Mouse (Mus musculus) liver, embryonic 14.5 days (tissue): ENCODE results near the gene Slc26a5. TPM values are rescaled to one million over a fixed set of nuclear protein-coding genes. Genes with fewer than 3 reads are reported as not detected.

ENCODE experiments used
- ATAC-seq: fragments of 200-750 bp; cut with Nextera tagmentation; 2 replicates; pipeline ENCODE4 v1.8.0; 2017; ENCODE audit warnings: moderate number of reproducible peaks, mild to moderate bottlenecking, moderate library complexity; ENCODE audit not compliant: insufficient read depth
- DNase-seq, 3 experiments: peaks; one replicate each; pipeline ENCODE4 v3.0.0-alpha.2; 2012 to 2013; ENCODE audit warnings: low read depth in 3 of 3, low spot score in 3 of 3
- H3K27ac ChIP-seq: fragments of 300-500 bp; sonication (generic); 2 replicates; pipeline ENCODE4 v1.5.1; 2014; ENCODE audit warnings: moderate library complexity, mild to moderate bottlenecking, control low read depth, inconsistent platforms
- H3K27me3 ChIP-seq: fragments of 300-500 bp; sonication (generic); 2 replicates; pipeline ENCODE4 v1.6.1; 2014; ENCODE audit warnings: mild to moderate bottlenecking, low read length, moderate library complexity; ENCODE audit not compliant: control insufficient read depth, insufficient read depth
- H3K36me3 ChIP-seq: fragments of 300-500 bp; sonication (generic); replicated peaks from 2 replicates; pipeline ENCODE4 v1.6.1; 2014; ENCODE audit warnings: low read depth; ENCODE audit not compliant: control insufficient read depth, insufficient read depth
- H3K4me1 ChIP-seq, 2 experiments: fragments of 200-500 bp in 1 of 2; fragments of 300-500 bp in 1 of 2; sonication (generic) in 1 of 2; replicated peaks; 2 replicates each; pipeline ENCODE4 v1.6.1; 2012 to 2014; ENCODE audit warnings: antibody characterized with exemption in 1 of 2, inconsistent platforms in 1 of 2, low read length in 1 of 2; ENCODE audit not compliant: control insufficient read depth in 2 of 2, insufficient read depth in 2 of 2
- H3K4me2 ChIP-seq: fragments of 300-500 bp; sonication (generic); 2 replicates; pipeline ENCODE4 v1.6.1; 2014; ENCODE audit warnings: low read depth, mild to moderate bottlenecking, control low read depth, moderate library complexity
- H3K4me3 ChIP-seq, 2 experiments: fragments of 200-500 bp in 1 of 2; fragments of 300-500 bp in 1 of 2; sonication (generic) in 1 of 2; 2 replicates each; pipeline ENCODE4 v1.5.1; 2012 to 2014; ENCODE audit warnings: low read depth in 2 of 2, low read length in 2 of 2, mild to moderate bottlenecking in 2 of 2, control low read depth in 1 of 2, inconsistent platforms in 1 of 2, moderate library complexity in 1 of 2; ENCODE audit not compliant: insufficient read depth in 1 of 2
- H3K9ac ChIP-seq: fragments of 300-500 bp; sonication (generic); replicated peaks from 2 replicates; pipeline ENCODE4 v1.6.1; 2014; ENCODE audit warnings: mild to moderate bottlenecking, control low read depth, moderate library complexity
- H3K9me3 ChIP-seq: fragments of 300-500 bp; sonication (generic); 2 replicates; pipeline ENCODE4 v1.6.1; 2016; ENCODE audit warnings: low read length, mixed read lengths; ENCODE audit not compliant: control insufficient read depth
- CTCF ChIP-seq: IDR thresholded peaks from 2 replicates; pipeline ENCODE4 v1.5.1; 2016; ENCODE audit warnings: antibody characterized with exemption, low read depth, control low read depth
- EP300 ChIP-seq: IDR thresholded peaks from 2 replicates; pipeline ENCODE4 v1.6.1; 2016; ENCODE audit warnings: antibody characterized with exemption, low read depth
- WGBS: fragments of 180-500 bp; shearing (Covaris S2); extraction: QIAGEN DNeasy Blood & Tissue Kit; methylation state at CpG from one replicate; pipeline ENCODE4 v1.1.7; 2014; ENCODE audit not compliant: insufficient replicate concordance; 5-methylcytosine and 5-hydroxymethylcytosine counted together
- polyA plus RNA-seq, 2 experiments: library from polyadenylated mRNA; depleted of rRNA in 1 of 2; stranded (reverse) in 1 of 2; unstranded in 1 of 2; fragments of >200 nt; fragmentation: Nextera tagmentation in 1 of 2; extraction: Ambion mirVana in 1 of 2; gene quantifications; 2 replicates each; pipeline versions ENCODE4 v1.2.1 to v1.2.3; 2012 to 2014

Slc26a5 gene
- polyA plus RNA-seq, 2 experiments, result not detected

DNA sequence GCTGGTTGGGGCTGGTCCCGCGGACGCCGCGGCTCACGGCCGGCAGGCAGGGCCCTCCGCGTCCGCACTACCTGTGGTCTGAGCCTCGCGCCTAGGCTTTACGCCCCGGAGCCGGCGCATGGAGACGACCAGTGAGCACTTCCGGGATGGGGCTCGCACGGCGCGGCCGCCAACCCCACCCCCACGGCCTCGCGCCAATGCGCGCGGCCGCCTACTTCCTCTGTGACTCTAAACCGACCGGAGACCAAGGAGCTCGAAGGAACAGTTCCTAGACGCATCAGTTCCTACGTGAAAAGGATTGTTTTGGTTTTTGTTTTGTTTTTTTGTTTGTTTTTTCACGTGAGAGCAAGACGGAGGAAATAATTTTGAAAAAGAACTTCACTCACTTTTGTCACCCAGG is 80.4 kb downstream of the Slc26a5 start, which contains the start of the genes Dnajc2 and Psmc2:
Gene Dnajc2 (minus strand): TSS at position 199 of the 400 bp plus-strand sequence.
Gene Psmc2 (plus strand): TSS at position 231 of the 400 bp plus-strand sequence.
- no peaks in the 10 kb centered on the region for H3K27me3 ChIP-seq
- WGBS, result under 1% methylated on average over 31 of the region's 37 CpGs
- ATAC-seq, result peak; percentile 90

GRCm38 (mm10) chr5:21784161-21785052 is 81.0 kb downstream of the Slc26a5 start:
- ATAC-seq (peak; percentile 22), DNase-seq (peak in 1 of 3 experiments; percentile 35)
- TF ChIP-seq CTCF (no peak), EP300 (no peak)
- Histone ChIP-seq H3K4me2 (peak overlapping the region; percentile 93), H3K4me1 (peaks cover 10 to 15% of the 10 kb centered on the region in 2 experiments), H3K9me3 (no peaks in the 10 kb centered on the region), H3K4me3 (peak overlapping the region; percentile 66 to 75), H3K36me3 (peaks cover 26% of the 10 kb centered on the region), H3K27me3 (no peaks in the 10 kb centered on the region), H3K9ac (peak overlapping the region; percentile 69), H3K27ac (no peak overlapping the region)
- under 1% methylated on average over 51 of the region's 51 CpGs for WGBS

More for the DNA sequence above, 80.4 kb downstream of the Slc26a5 start, which contains the start of the genes Dnajc2 and Psmc2:
- DNase-seq, result peak; percentile 84 to 86 (median 85)
- H3K4me1 ChIP-seq, result peaks cover 10 to 15% of the 10 kb centered on the region in 2 experiments
- H3K9me3 ChIP-seq, result no peaks in the 10 kb centered on the region
- H3K4me2 ChIP-seq, result peak within 1 kb of the TSS; percentile 93
- peak within 1 kb of the TSS; percentile 92 for H3K9ac ChIP-seq
- H3K27ac ChIP-seq, result peak within 1 kb of the TSS; percentile 89
- peaks cover 24% of the 10 kb centered on the region for H3K36me3 ChIP-seq
- TF ChIP-seq CTCF, result no peak
- TF ChIP-seq EP300, result no peak
- peak within 1 kb of the TSS; percentile 66 to 90 for H3K4me3 ChIP-seq

DNA sequence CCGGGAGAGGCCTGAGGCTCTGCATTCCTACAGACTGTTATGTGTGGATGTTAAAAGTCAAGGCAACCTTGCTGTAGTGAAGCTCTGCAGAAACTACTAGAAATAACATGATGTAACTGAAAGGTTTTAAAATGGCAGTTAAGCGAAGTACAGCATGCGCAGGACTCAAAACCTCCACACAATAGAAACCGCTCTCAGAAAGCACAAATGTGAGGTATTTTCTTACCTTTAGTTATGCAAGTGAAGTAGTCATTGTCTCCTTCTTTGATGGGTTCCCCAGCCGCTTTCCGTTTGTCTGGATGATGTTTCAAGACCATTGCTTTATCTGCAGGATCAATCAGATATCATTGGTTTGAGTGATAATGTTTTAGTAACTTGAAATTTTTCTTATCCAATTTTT is 88.9 kb downstream of the Slc26a5 start:
- H3K4me2 ChIP-seq, result no peak overlapping the region
- H3K27me3 ChIP-seq, result no peaks in the 10 kb centered on the region
- WGBS, result 79% methylated on average over 6 of the region's 6 CpGs

DNA sequence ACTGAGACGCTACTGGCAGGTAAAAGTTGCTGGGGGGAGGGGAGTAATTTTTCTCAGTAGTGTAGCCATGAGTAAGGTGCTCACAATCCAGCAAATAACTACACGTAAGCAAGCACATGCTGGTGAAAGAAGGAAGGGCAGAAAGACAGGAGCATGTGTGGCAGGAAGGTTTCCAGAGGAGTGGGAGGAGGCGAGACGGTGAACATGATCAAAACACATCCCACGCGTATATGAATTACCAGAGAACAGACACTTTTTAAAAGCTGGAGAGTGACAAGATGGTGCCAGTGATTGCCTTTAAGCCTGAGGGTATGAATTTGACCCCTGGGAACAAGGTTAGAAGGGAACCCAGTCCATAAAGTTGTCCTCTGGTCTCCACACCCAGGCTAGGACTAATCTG is 95.6 kb downstream of the Slc26a5 start:
- Histone ChIP-seq H3K27ac (no peak overlapping the region), H3K9ac (no peak overlapping the region), H3K9me3 (no peaks in the 10 kb centered on the region), H3K4me1 (no peaks in the 10 kb centered on the region), H3K4me3 (no peak overlapping the region), H3K27me3 (no peaks in the 10 kb centered on the region), H3K36me3 (peaks cover 34% of the 10 kb centered on the region), H3K4me2 (no peak overlapping the region)
- ATAC-seq (no peak), DNase-seq (no peak)
- no peak for TF ChIP-seq EP300
- TF ChIP-seq CTCF, result no peak
- WGBS, result 81% methylated on average over 6 of the region's 6 CpGs

More for the DNA sequence above, 88.9 kb downstream of the Slc26a5 start:
- TF ChIP-seq EP300, result no peak
- no peak for TF ChIP-seq CTCF
- Histone ChIP-seq H3K4me1 (no peaks in the 10 kb centered on the region), H3K9ac (no peak overlapping the region), H3K36me3 (peaks cover 39% of the 10 kb centered on the region), H3K27ac (no peak overlapping the region), H3K4me3 (no peak overlapping the region), H3K9me3 (no peaks in the 10 kb centered on the region)
- no peak for ATAC-seq
- DNase-seq, result no peak

DNA sequence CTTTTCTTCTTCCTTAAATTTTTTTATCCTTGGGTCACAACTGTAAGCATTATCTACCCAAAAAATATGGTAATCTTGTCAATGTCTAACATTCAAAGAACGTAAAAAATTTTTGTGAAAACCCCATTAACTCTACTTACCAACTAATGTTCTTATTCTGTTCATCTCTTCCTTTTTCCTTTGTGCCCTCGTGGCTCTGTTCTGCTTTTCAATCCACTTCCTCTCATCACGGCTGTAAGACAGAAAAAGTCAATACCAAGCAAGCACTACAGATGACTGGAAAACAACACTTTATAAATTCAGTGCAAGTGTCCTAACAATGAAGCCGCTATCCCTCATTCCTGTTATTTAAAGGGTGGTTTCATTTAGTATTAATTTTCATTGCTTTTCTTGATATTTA is 96.9 kb downstream of the Slc26a5 start:
- Histone ChIP-seq H3K4me1 (no peaks in the 10 kb centered on the region), H3K4me2 (no peak overlapping the region), H3K27ac (no peak overlapping the region), H3K4me3 (no peak overlapping the region), H3K27me3 (no peaks in the 10 kb centered on the region), H3K9ac (no peak overlapping the region), H3K36me3 (peaks cover 32% of the 10 kb centered on the region), H3K9me3 (no peaks in the 10 kb centered on the region)
- ATAC-seq (no peak), DNase-seq (no peak)
- 63% methylated on average over 4 of the region's 4 CpGs for WGBS
- TF ChIP-seq EP300 (no peak), CTCF (no peak)

Other genes starting within 250 kb of the Slc26a5 start
- gene Fbxl13, start 220.0 kb downstream of the Slc26a5 start, polyA plus RNA-seq (2012; rRNA removed), result 0.08 and 0.14 TPM in 2 replicates
- 0.05 and 0.24 TPM in 2 replicates for gene Fbxl13, start 220.0 kb downstream of the Slc26a5 start, polyA plus RNA-seq (2014; fragmentation: Nextera tagmentation; extraction: Ambion mirVana)
- 7.2 and 9.0 TPM in 2 replicates for gene Armc10, start 219.8 kb downstream of the Slc26a5 start, polyA plus RNA-seq (2012; rRNA removed)
- 7.2 and 7.4 TPM in 2 replicates for gene Armc10, start 219.8 kb downstream of the Slc26a5 start, polyA plus RNA-seq (2014; fragmentation: Nextera tagmentation; extraction: Ambion mirVana)
- gene Napepld, start 164.2 kb downstream of the Slc26a5 start, polyA plus RNA-seq (2012; rRNA removed), result 1.3 TPM in 2 replicates
- 1.8 TPM in 2 replicates for gene Napepld, start 164.2 kb downstream of the Slc26a5 start, polyA plus RNA-seq (2014; fragmentation: Nextera tagmentation; extraction: Ambion mirVana)
- 24.2 and 34.2 TPM in 2 replicates for gene Pmpcb, start 128.5 kb downstream of the Slc26a5 start, polyA plus RNA-seq (2012; rRNA removed)
- gene Pmpcb, start 128.5 kb downstream of the Slc26a5 start, polyA plus RNA-seq (2014; fragmentation: Nextera tagmentation; extraction: Ambion mirVana), result 47.9 and 48.8 TPM in 2 replicates
- 6.4 and 14.5 TPM in 2 replicates for gene Dnajc2, start 80.4 kb downstream of the Slc26a5 start, polyA plus RNA-seq (2012; rRNA removed)
- gene Dnajc2, start 80.4 kb downstream of the Slc26a5 start, polyA plus RNA-seq (2014; fragmentation: Nextera tagmentation; extraction: Ambion mirVana), result 31.4 and 36.9 TPM in 2 replicates
- 32.1 and 58.5 TPM in 2 replicates for gene Psmc2, start 80.3 kb downstream of the Slc26a5 start, polyA plus RNA-seq (2012; rRNA removed)
- gene Psmc2, start 80.3 kb downstream of the Slc26a5 start, polyA plus RNA-seq (2014; fragmentation: Nextera tagmentation; extraction: Ambion mirVana), result 122 and 128 TPM in 2 replicates